Comparison of ENCODE assay signal across 7 mouse cellular contexts in genomic region chr11:4975623-4976022, GRCm38 (mm10). TPM values are rescaled to one million over a fixed set of nuclear protein-coding genes. Genes with fewer than 3 reads are reported as not detected.
DNase-seq lines count a peak whose midpoint lies in the region; ATAC-seq and TF ChIP-seq lines count a peak whose summit lies in the region.

No protein-coding gene starts in this region.

- WGBS in bone marrow, adult 2 months: 13% methylated on average over 14 of the region's 14 CpGs
- 9% methylated on average over 11 of the region's 14 CpGs for WGBS in embryonic facial prominence, embryonic 14.5 days
- WGBS in hindbrain, embryonic 11.5 days: 8% methylated on average over 14 of the region's 14 CpGs

- H3K4me2 ChIP-seq in embryonic facial prominence, embryonic 14.5 days (ENCODE audit: low read depth, low read length): no peak overlapping the region
- no peak overlapping the region for H3K4me2 ChIP-seq in hindbrain, embryonic 11.5 days (replicated peaks; ENCODE audit: low read depth, low read length)

- no peak overlapping the region for H3K9ac ChIP-seq in embryonic facial prominence, embryonic 14.5 days (ENCODE audit: low read depth, low read length)
- no peak overlapping the region for H3K9ac ChIP-seq in hindbrain, embryonic 11.5 days (ENCODE audit: low read depth, low read length)

- peaks cover 2% of the 10 kb centered on the region; the same call in 1 of the 2 replicates for H3K4me1 ChIP-seq in bone marrow, adult 2 months (ENCODE audit: control insufficient read depth, insufficient read depth, low read length)
- no peaks in the 10 kb centered on the region for H3K4me1 ChIP-seq in embryonic facial prominence, embryonic 14.5 days (ENCODE audit: control insufficient read depth, insufficient read depth, low read length)
- no peaks in the 10 kb centered on the region for H3K4me1 ChIP-seq in hindbrain, embryonic 11.5 days (replicated peaks; ENCODE audit: control insufficient read depth, insufficient read depth, low read length)

- H3K9me3 ChIP-seq in embryonic facial prominence, embryonic 14.5 days (ENCODE audit: control insufficient read depth, low read length): no peaks in the 10 kb centered on the region
- no peaks in the 10 kb centered on the region for H3K9me3 ChIP-seq in hindbrain, embryonic 11.5 days (ENCODE audit: control insufficient read depth, low read length)

- DNase-seq in Muller cell, postnatal 12 days (ENCODE audit: inconsistent ontology term): peak; percentile 24
- DNase-seq in embryonic facial prominence, embryonic 14.5 days (ENCODE audit: low spot score): peak; percentile 80
- peak; percentile 84 for DNase-seq in hindbrain, embryonic 11.5 days (ENCODE audit: low spot score)
- DNase-seq in left cerebral cortex, postnatal 25 days (ENCODE audit: low spot score in 2 of 2): peak; percentile 44 to 62
- DNase-seq in right cerebral cortex, postnatal 4 days: peak; percentile 75

- H3K27me3 ChIP-seq in embryonic facial prominence, embryonic 14.5 days (replicated peaks; ENCODE audit: control insufficient read depth, insufficient read depth, low read length): peaks cover 5% of the 10 kb centered on the region; the same call in 1 of the 2 replicates
- no peaks in the 10 kb centered on the region for H3K27me3 ChIP-seq in hindbrain, embryonic 11.5 days (ENCODE audit: control insufficient read depth, insufficient read depth, low read length)

- intact Hi-C loops in left cerebral cortex, postnatal 25 days (cut with DNase I): loop anchor here (2.0 to 5.0 kb wide), 2 partner anchors 38 to 59 kb away; no protein-coding TSS in a partner anchor

- TF ChIP-seq POLR2A in bone marrow, adult 2 months (IDR thresholded peaks at IDR 0.05; ENCODE audit: borderline replicate concordance, control insufficient read depth, low read depth, low read length): no peak

- H3K36me3 ChIP-seq in embryonic facial prominence, embryonic 14.5 days (ENCODE audit: control insufficient read depth, insufficient read depth, low read length): no peaks in the 10 kb centered on the region
- no peaks in the 10 kb centered on the region for H3K36me3 ChIP-seq in hindbrain, embryonic 11.5 days (ENCODE audit: control insufficient read depth, insufficient read depth, low read length)

- no peak overlapping the region for H3K27ac ChIP-seq in bone marrow, adult 2 months (ENCODE audit: control insufficient read depth, insufficient read depth, low read depth, low read length, poor library complexity)
- no peak overlapping the region for H3K27ac ChIP-seq in embryonic facial prominence, embryonic 14.5 days (replicated peaks; ENCODE audit: low read depth, low read length)
- H3K27ac ChIP-seq in hindbrain, embryonic 11.5 days (ENCODE audit: low read depth, low read length): no peak overlapping the region

- peak; percentile 89 for TF ChIP-seq CTCF in bone marrow, adult 2 months (IDR thresholded peaks at IDR 0.05; ENCODE audit: control insufficient read depth, insufficient read depth, low read length)

- no peak overlapping the region for H3K4me3 ChIP-seq in bone marrow, adult 2 months (replicated peaks; ENCODE audit: control insufficient read depth, low read depth, low read length)
- no peak overlapping the region for H3K4me3 ChIP-seq in embryonic facial prominence, embryonic 14.5 days (ENCODE audit: low read depth, low read length)
- H3K4me3 ChIP-seq in hindbrain, embryonic 11.5 days (ENCODE audit: low read depth, low read length): no peak overlapping the region

- ATAC-seq in embryonic facial prominence, embryonic 14.5 days (ENCODE audit: low read depth): no peak
- no peak for ATAC-seq in hindbrain, embryonic 11.5 days (ENCODE audit: low FRiP score)
- ATAC-seq in megakaryocyte-erythroid progenitor cell, adult 5-6 weeks (replicated peaks; ENCODE audit: low FRiP score, low TSS enrichment, poor library complexity, severe bottlenecking): peak; percentile 54; the same call in 1 of the 2 replicates

RNA-seq across cellular contexts. Expression of gene Ap1b1, which starts 11.0 kb away (rescaled TPM):
- 75.4 and 99.1 TPM in 2 replicates for polyA plus RNA-seq in bone marrow, adult 2 months (2011; ENCODE audit: insufficient read depth, insufficient read length, low replicate concordance, missing spikeins)
- polyA plus RNA-seq in embryonic facial prominence, embryonic 14.5 days (2014; fragmentation: Nextera tagmentation; extraction: Ambion mirVana): 48.9 and 57.1 TPM in 2 replicates
- polyA plus RNA-seq in hindbrain, embryonic 11.5 days (2014; fragmentation: Nextera tagmentation; extraction: Ambion mirVana): 60.7 and 61.3 TPM in 2 replicates
- total RNA-seq in left cerebral cortex, postnatal 25 days (2021): 100 to 1,000 TPM; 149 to 152 TPM
- total RNA-seq in megakaryocyte-erythroid progenitor cell, adult 5-6 weeks (2014; fragmentation: Nextera tagmentation): 136 and 160 TPM in 2 replicates
- total RNA-seq in megakaryocyte-erythroid progenitor cell, adult 5-6 weeks (2017): 116 and 165 TPM in 2 replicates

RNA-seq across cellular contexts. Expression of gene Nefh, which starts 27.8 kb away (rescaled TPM):
- polyA plus RNA-seq in bone marrow, adult 2 months (2011; ENCODE audit: insufficient read depth, insufficient read length, low replicate concordance, missing spikeins): 1.2 and 1.5 TPM in 2 replicates
- polyA plus RNA-seq in embryonic facial prominence, embryonic 14.5 days (2014; fragmentation: Nextera tagmentation; extraction: Ambion mirVana): 1.6 and 1.7 TPM in 2 replicates
- polyA plus RNA-seq in hindbrain, embryonic 11.5 days (2014; fragmentation: Nextera tagmentation; extraction: Ambion mirVana): 0.82 and 1.2 TPM in 2 replicates
- 10 to 100 TPM; 41.3 to 44.4 TPM for total RNA-seq in left cerebral cortex, postnatal 25 days (2021)
- total RNA-seq in megakaryocyte-erythroid progenitor cell, adult 5-6 weeks (2014; fragmentation: Nextera tagmentation): 21.1 and 23.4 TPM in 2 replicates
- 30.0 and 43.5 TPM in 2 replicates for total RNA-seq in megakaryocyte-erythroid progenitor cell, adult 5-6 weeks (2017)

Comparison
In these comparisons a context has a peak if more than half of its experiments do, and no peak if none do; other contexts are left out.
1. DNase-seq: peak in every context shown above with its lines; median percentile 84 in hindbrain, embryonic 11.5 days; 80 in embryonic facial prominence, embryonic 14.5 days; 75 in right cerebral cortex, postnatal 4 days; 53 in left cerebral cortex, postnatal 25 days; 24 in Muller cell, postnatal 12 days.